11 mouse cellular contexts compared by ENCODE assay signal in genomic region chr14:64589126-64589525, GRCm38 (mm10).
DNase-seq lines count a peak whose midpoint lies in the region; ATAC-seq and TF ChIP-seq lines count a peak whose summit lies in the region.
"Had no signal": no experiment of that assay in that cellular context is flagged by ENCODE, and none has a peak within 500 bp of the region (broad histone marks: within the 10 kb centered on the region; RNA-seq: fewer than 3 reads in every experiment).

No protein-coding gene starts in this region.

- H3K4me1 ChIP-seq in ES-E14 (ENCODE audit: control insufficient read depth in 2 of 2, insufficient read depth in 2 of 2, low read length in 2 of 2, poor library complexity in 1 of 2), result peaks cover 10 to 28% of the 10 kb centered on the region in 2 experiments
- peaks cover 44% of the 10 kb centered on the region for H3K4me1 ChIP-seq in forebrain, embryonic 15.5 days
- H3K4me1 ChIP-seq in midbrain, embryonic 12.5 days, result peaks cover 50% of the 10 kb centered on the region
- peaks cover 8% of the 10 kb centered on the region; the same call in 1 of the 2 replicates for H3K4me1 ChIP-seq in lung, adult 2 months (ENCODE audit: control insufficient read depth, insufficient read depth, low read length)

- H3K9ac ChIP-seq in ES-E14 (ENCODE audit: insufficient read depth, low read depth, low read length, poor library complexity, severe bottlenecking), result peak overlapping the region; percentile 53; the same call in 1 of the 2 replicates
- peak overlapping the region; percentile 85 for H3K9ac ChIP-seq in forebrain, embryonic 15.5 days (replicated peaks)
- peak overlapping the region; percentile 97 for H3K9ac ChIP-seq in midbrain, embryonic 12.5 days (replicated peaks)
- H3K9ac ChIP-seq: limb, embryonic 15.5 days had no signal

- in situ Hi-C loops in ES-E14 (cut with MboI; ENCODE audit: low sequenced_read_pairs in 2 of 2, unreplicated experiment in 2 of 2), result loop anchor here in 1 of 2 experiments (25.0 kb wide), 1 partner anchor 1352 kb away; no protein-coding TSS in a partner anchor

- no peaks in the 10 kb centered on the region for H3K27me3 ChIP-seq in forebrain, embryonic 15.5 days
- H3K27me3 ChIP-seq in midbrain, embryonic 12.5 days, result peaks cover 70% of the 10 kb centered on the region

- peak overlapping the region; percentile 95 for H3K4me2 ChIP-seq in forebrain, embryonic 15.5 days (replicated peaks)
- peak overlapping the region; percentile 70 for H3K4me2 ChIP-seq in midbrain, embryonic 12.5 days (replicated peaks)

- H3K9me3 ChIP-seq in ES-E14 (ENCODE audit: control insufficient read depth, insufficient read depth, low read depth, low read length), result no peaks in the 10 kb centered on the region
- no peaks in the 10 kb centered on the region for H3K9me3 ChIP-seq in forebrain, embryonic 15.5 days
- no peaks in the 10 kb centered on the region for H3K9me3 ChIP-seq in midbrain, embryonic 12.5 days
- H3K9me3 ChIP-seq: limb, embryonic 15.5 days had no signal

- TF ChIP-seq CTCF in lung, adult 2 months (IDR thresholded peaks at IDR 0.05; ENCODE audit: insufficient read depth, low read length), result no peak

- no peak for TF ChIP-seq POLR2A in lung, adult 2 months (IDR thresholded peaks at IDR 0.05; ENCODE audit: borderline replicate concordance, extremely low read depth, low read depth, low read length)

- DNase-seq in cerebellum, postnatal 36 days, result peak; percentile 30 to 47
- DNase-seq in ES-E14 (ENCODE audit: low read depth, low spot score), result no peak
- DNase-seq in adrenal gland, adult 2 months, result no peak
- DNase-seq in lung, adult 2 months, result no peak
- DNase-seq: kidney, adult 8-10 months had no signal

- ATAC-seq in cerebellum, adult (ENCODE audit: insufficient number of reproducible peaks, low FRiP score, low TSS enrichment), result no peak
- ATAC-seq in forebrain, embryonic 15.5 days (replicated peaks), result no peak
- ATAC-seq in midbrain, embryonic 12.5 days (ENCODE audit: low FRiP score, low read depth), result 0 out of 2 replicates have a peak, but pooled peaks have one; percentile 1
- ATAC-seq in inflammation-experienced regulatory T-cells, adult 6 months, result no peak

- peak overlapping the region; percentile 55 to 76 for H3K4me3 ChIP-seq in ES-E14 (ENCODE audit: insufficient read depth in 1 of 2, low read depth in 1 of 2, low read length in 2 of 2, poor library complexity in 1 of 2, severe bottlenecking in 1 of 2)
- H3K4me3 ChIP-seq in forebrain, embryonic 15.5 days, result peak overlapping the region; percentile 59
- peak overlapping the region; percentile 76 for H3K4me3 ChIP-seq in midbrain, embryonic 12.5 days
- H3K4me3 ChIP-seq in lung, adult 2 months (replicated peaks; ENCODE audit: extremely low read depth, low read depth, low read length), result no peak overlapping the region

- no peaks in the 10 kb centered on the region for H3K36me3 ChIP-seq in ES-E14 (ENCODE audit: control insufficient read depth, insufficient read depth, low read length, poor library complexity, severe bottlenecking)
- H3K36me3 ChIP-seq in forebrain, embryonic 15.5 days, result 0 out of 2 replicates have a peak, but pooled peaks cover 4% of the 10 kb centered on the region
- peaks cover 16% of the 10 kb centered on the region; the same call in 1 of the 2 replicates for H3K36me3 ChIP-seq in midbrain, embryonic 12.5 days
- H3K36me3 ChIP-seq: limb, embryonic 15.5 days had no signal

- 5% methylated on average over 2 of the region's 2 CpGs for WGBS in forebrain, embryonic 15.5 days
- 7% methylated on average over 1 of the region's 2 CpGs for WGBS in midbrain, embryonic 12.5 days
- 0% methylated on average over 2 of the region's 2 CpGs for WGBS in lung, adult 2 months

- H3K27ac ChIP-seq in ES-E14 (ENCODE audit: insufficient read depth, low read depth, low read length, poor library complexity, severe bottlenecking), result no peak overlapping the region; the same call in 1 of the 2 replicates
- peak overlapping the region; percentile 99 for H3K27ac ChIP-seq in forebrain, embryonic 15.5 days (replicated peaks)
- H3K27ac ChIP-seq in midbrain, embryonic 12.5 days (replicated peaks), result peak overlapping the region; percentile 99
- H3K27ac ChIP-seq: limb, embryonic 15.5 days; macrophage had no signal

TF ChIP-seq in ES-E14, 5 proteins besides CTCF, POLR2A, EP300 and RAD21:
- TF ChIP-seq HCFC1 (IDR thresholded peaks at IDR 0.05; ENCODE audit: borderline replicate concordance, insufficient read depth, low read length), result no peak
- TF ChIP-seq CHD2 (IDR thresholded peaks at IDR 0.05; ENCODE audit: low read depth, low read length), result no peak
- no peak for TF ChIP-seq ZC3H11A (IDR thresholded peaks at IDR 0.05; ENCODE audit: borderline replicate concordance, low read depth, low read length)
- no peak for TF ChIP-seq MAFK (IDR thresholded peaks at IDR 0.05; ENCODE audit: insufficient read depth, low read depth, low read length)
- TF ChIP-seq ZNF384 (IDR thresholded peaks at IDR 0.05; ENCODE audit: low read depth, low read length), result no peak

Comparison
In these comparisons a context has a peak if more than half of its experiments do, and no peak if none do; other contexts are left out.
1. DNase-seq: peak in cerebellum, postnatal 36 days (2 of 2); none in ES-E14 (single experiment), adrenal gland, adult 2 months (single experiment) and lung, adult 2 months (single experiment).
2. Peak in every context shown above with its lines, with median percentiles within 50 percentile points of each other: H3K9ac ChIP-seq.